Mouse (Mus musculus): ENCODE measurements around the gene Znhit2. TPM values are rescaled to one million over a fixed set of nuclear protein-coding genes. Genes with fewer than 3 reads are reported as not detected.

Znhit2 gene
- polyA plus RNA-seq, 1 experiment, result 69.6 TPM

DNA sequence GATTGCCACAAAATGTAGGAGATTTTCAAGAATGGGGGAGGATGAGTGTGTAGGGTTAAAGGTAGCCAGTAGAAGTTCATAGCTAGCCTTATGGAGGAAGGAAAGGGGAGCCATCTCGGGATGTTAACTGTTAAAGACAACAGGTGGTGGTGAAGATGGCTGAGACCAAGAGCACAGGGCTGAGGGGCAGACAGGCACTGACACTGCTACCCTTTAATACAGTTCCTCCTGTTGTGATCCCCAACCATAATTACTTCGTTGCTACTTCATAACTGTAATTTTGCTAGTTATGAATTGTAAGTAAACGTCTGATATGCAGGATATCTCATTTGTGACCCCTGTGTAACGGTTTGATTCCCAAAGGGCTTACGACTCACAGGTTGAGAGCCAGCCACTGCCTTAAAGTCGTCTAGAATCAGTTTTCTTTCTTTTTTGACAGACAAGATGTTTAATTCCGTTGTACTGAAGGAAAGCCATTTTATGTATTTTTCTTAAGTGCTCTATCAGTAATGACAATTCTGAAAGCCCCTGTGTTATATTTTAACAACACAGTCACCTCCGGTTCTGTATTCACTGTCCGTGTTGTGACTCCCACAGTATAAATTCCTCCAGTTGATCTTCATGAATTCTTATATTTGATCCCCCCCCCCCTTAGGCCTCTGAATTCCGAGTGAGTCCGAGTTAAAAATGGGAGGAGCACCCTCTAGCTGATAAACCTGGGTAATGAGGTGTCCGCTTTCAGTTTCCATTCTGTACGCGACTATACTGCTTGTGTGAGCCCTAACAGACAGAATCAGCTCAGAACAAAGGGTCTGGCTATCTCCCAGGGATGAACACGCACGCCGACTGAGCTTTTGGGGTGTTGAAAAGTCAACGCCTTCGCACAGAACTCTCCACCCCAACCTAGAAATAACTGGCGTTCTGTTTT lies 15.4 kb upstream of the Znhit2 start:
- whole genome bisulfite sequencing, result 9% methylated on average over 20 of the region's 20 CpGs
- no peak for DNase-seq
- Histone ChIP-seq H3K27me3 (ENCODE audit: control insufficient read depth, insufficient read depth, low read length) (no peaks in the 10 kb centered on the region), H3K36me3 (ENCODE audit: control insufficient read depth, insufficient read depth, low read length) (peaks cover 15% of the 10 kb centered on the region), H3K27ac (ENCODE audit: control insufficient read depth, insufficient read depth, low read length) (peak overlapping the region; percentile 92), H3K4me1 (replicated peaks; ENCODE audit: control insufficient read depth, insufficient read depth, low read length) (peaks cover 14% of the 10 kb centered on the region), H3K4me3 (ENCODE audit: control insufficient read depth, insufficient read depth, low read length) (peak overlapping the region; percentile 65)
- no peak for TF ChIP-seq CTCF (IDR thresholded peaks at IDR 0.05; ENCODE audit: borderline replicate concordance, control insufficient read depth, extremely low read depth, insufficient read depth, low read length, poor library complexity)
- TF ChIP-seq POLR2A (IDR thresholded peaks at IDR 0.05; ENCODE audit: control insufficient read depth, extremely low read depth, insufficient read depth, low read length, poor library complexity), result no peak

DNA sequence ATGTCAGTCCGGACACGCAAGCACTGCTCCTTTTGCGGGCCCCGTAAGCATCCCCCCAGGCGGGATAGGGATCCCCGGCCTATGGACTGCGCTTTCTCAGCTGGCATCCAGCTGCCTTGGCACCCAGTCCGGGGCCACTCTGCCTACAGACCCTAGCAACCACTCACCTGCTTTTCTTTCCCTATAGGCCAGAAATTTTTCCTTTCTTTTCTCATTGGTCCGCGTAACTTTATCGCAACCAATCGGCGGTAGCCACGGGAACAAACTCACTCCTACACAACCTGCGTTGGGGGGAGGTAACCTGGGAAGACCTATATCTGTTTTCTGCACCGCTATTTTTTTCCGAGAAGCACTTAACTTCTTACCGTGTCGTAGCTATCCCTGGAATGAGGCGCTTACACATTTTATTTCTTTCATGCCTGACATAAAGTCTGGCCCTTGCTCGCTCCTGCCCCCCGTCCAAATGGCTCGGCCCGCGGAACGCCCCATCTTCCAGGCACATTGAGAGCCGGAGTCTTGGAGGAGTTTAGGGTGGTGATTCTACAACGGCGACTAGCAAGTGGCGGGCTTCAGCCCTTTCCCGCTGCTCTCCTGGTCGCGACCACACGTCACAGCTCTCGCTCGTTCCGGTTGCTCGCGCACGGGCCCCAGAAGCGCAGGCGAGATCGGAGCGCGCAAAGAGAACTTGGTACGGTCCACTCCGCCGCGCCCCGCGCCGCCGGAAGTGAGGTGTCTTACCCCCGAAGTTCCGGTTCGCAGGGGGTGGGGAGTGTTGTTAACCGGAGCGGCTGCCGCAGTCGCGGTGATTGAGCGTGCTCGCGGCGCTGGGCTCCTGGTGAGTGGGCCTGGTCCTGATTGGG lies 14.5 kb upstream of the Znhit2 start, which contains the start of gene Syvn1:
TSS of gene Syvn1 (plus strand) at position 283 of the 860 bp plus-strand sequence.
- Histone ChIP-seq H3K4me3 (ENCODE audit: control insufficient read depth, insufficient read depth, low read length) (peak within 1 kb of the TSS; percentile 65), H3K36me3 (ENCODE audit: control insufficient read depth, insufficient read depth, low read length) (peaks cover 23% of the 10 kb centered on the region)
- TF ChIP-seq CTCF (IDR thresholded peaks at IDR 0.05; ENCODE audit: borderline replicate concordance, control insufficient read depth, extremely low read depth, insufficient read depth, low read length, poor library complexity) (no peak), POLR2A (IDR thresholded peaks at IDR 0.05; ENCODE audit: control insufficient read depth, extremely low read depth, insufficient read depth, low read length, poor library complexity) (peak; percentile 90)

DNA sequence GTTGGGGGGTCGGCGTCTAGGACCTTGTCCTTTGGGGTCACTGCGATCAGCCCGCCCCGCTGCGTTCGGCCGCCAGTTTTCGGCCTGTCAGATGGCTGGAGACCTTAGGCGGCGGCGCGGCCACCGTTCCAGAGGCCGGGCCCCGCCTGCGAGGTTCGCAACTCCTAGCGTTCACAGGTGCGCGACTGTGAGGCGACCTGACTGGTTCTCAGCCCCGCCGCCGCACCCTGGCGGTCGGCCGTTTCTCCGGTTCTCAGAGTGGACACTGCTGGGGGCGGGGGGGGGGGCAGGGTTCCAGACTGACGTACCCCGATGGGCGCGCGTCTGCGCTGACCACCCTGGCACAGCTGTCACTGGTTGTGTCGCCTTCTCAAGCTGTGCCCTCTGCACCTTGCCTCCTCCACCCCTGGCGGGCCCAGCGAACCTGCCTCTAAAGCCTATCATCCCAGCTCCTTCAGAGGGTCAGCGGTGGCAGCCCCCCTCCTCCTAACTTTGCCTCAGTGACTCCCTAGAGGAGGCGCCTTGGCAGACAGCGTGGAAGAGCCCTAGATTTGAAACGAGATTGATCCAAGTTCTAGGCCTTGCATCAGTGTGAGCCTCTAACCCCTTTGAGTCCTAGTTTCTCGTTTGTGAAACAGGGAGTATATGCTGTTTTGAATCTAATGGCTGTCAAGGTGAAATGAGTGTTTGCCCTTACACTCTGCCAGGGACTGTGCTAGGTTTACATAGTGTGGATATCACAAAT lies 13.7 kb upstream of the Znhit2 start:
- TF ChIP-seq CTCF (IDR thresholded peaks at IDR 0.05; ENCODE audit: borderline replicate concordance, control insufficient read depth, extremely low read depth, insufficient read depth, low read length, poor library complexity), result no peak
- no peak for TF ChIP-seq POLR2A (IDR thresholded peaks at IDR 0.05; ENCODE audit: control insufficient read depth, extremely low read depth, insufficient read depth, low read length, poor library complexity)
- peak overlapping the region; percentile 65 for H3K4me3 ChIP-seq (ENCODE audit: control insufficient read depth, insufficient read depth, low read length)
- 1% methylated on average over 44 of the region's 44 CpGs for WGBS
- peaks cover 31% of the 10 kb centered on the region for H3K36me3 ChIP-seq (ENCODE audit: control insufficient read depth, insufficient read depth, low read length)
- no peaks in the 10 kb centered on the region for H3K27me3 ChIP-seq (ENCODE audit: control insufficient read depth, insufficient read depth, low read length)
- H3K27ac ChIP-seq (ENCODE audit: control insufficient read depth, insufficient read depth, low read length), result peak overlapping the region; percentile 19; the same call in 1 of the 2 replicates
- DNase-seq, result no peak
- peaks cover 14% of the 10 kb centered on the region for H3K4me1 ChIP-seq (replicated peaks; ENCODE audit: control insufficient read depth, insufficient read depth, low read length)

More for the DNA sequence above, 14.5 kb upstream of the Znhit2 start, which contains the start of gene Syvn1:
- Histone ChIP-seq H3K4me1 (replicated peaks; ENCODE audit: control insufficient read depth, insufficient read depth, low read length) (peaks cover 14% of the 10 kb centered on the region), H3K27me3 (ENCODE audit: control insufficient read depth, insufficient read depth, low read length) (no peaks in the 10 kb centered on the region), H3K27ac (ENCODE audit: control insufficient read depth, insufficient read depth, low read length) (peak within 1 kb of the TSS; percentile 92)
- DNase-seq, result peak; percentile 88
- WGBS, result under 1% methylated on average over 65 of the region's 65 CpGs

DNA sequence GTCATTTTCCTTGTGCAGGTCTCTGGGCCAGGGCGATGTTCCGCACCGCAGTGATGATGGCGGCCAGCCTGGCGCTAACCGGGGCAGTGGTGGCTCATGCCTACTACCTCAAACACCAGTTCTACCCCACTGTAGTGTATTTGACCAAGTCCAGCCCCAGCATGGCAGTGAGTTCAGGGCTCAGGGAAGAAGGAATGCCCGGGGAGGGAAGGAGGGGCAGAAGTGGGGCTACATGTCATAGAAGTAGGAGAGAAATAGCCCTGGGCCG lies 13.2 kb upstream of the Znhit2 start:
- Histone ChIP-seq H3K36me3 (ENCODE audit: control insufficient read depth, insufficient read depth, low read length) (peaks cover 36% of the 10 kb centered on the region), H3K4me3 (ENCODE audit: control insufficient read depth, insufficient read depth, low read length) (peak overlapping the region; percentile 65; the same call in 1 of the 2 replicates), H3K27me3 (ENCODE audit: control insufficient read depth, insufficient read depth, low read length) (no peaks in the 10 kb centered on the region), H3K27ac (ENCODE audit: control insufficient read depth, insufficient read depth, low read length) (no peak overlapping the region), H3K4me1 (replicated peaks; ENCODE audit: control insufficient read depth, insufficient read depth, low read length) (peaks cover 14% of the 10 kb centered on the region)
- no peak for DNase-seq
- TF ChIP-seq CTCF (IDR thresholded peaks at IDR 0.05; ENCODE audit: borderline replicate concordance, control insufficient read depth, extremely low read depth, insufficient read depth, low read length, poor library complexity), result no peak
- TF ChIP-seq POLR2A (IDR thresholded peaks at IDR 0.05; ENCODE audit: control insufficient read depth, extremely low read depth, insufficient read depth, low read length, poor library complexity), result no peak
- WGBS, result 90% methylated on average over 8 of the region's 8 CpGs

DNA sequence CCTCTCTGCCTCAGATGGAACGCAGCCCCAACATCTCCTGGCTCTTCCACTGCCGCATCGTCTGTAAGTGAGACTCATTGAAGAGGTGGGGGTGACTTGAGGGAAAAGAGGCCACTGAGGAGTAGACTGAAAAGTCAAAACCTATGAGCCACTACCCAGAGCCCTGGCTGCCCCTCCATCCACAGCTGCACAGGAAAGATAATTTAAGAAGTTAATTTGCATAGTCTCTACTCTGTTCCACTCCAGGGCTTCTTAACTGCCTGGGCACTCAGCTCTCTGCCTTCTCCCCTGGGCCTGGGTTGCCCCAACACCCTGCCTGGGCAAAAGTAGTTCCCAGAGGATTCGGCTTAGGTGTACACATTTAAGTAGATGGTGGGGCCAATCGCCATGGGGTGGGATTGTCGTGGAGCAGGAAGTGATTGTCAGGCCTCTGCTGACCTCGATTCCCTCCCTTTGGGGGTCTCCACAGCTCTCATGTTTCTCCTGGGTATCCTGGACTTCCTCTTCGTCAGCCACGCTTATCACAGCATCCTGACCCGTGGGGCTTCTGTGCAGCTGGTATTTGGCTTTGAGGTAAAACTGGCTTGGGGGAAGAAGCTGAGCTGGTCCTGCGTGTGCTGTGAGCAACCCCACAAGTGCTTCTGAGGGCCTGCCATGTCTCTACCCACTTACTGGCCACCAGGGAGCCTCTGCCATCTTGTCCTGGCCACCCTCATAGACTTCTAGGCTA lies 12.1 kb upstream of the Znhit2 start:
- peaks cover 46% of the 10 kb centered on the region for H3K36me3 ChIP-seq (ENCODE audit: control insufficient read depth, insufficient read depth, low read length)
- H3K4me3 ChIP-seq (ENCODE audit: control insufficient read depth, insufficient read depth, low read length), result no peak overlapping the region
- H3K4me1 ChIP-seq (replicated peaks; ENCODE audit: control insufficient read depth, insufficient read depth, low read length), result peaks cover 14% of the 10 kb centered on the region
- no peak for DNase-seq
- 87% methylated on average over 11 of the region's 11 CpGs for WGBS
- no peak overlapping the region for H3K27ac ChIP-seq (ENCODE audit: control insufficient read depth, insufficient read depth, low read length)
- no peaks in the 10 kb centered on the region for H3K27me3 ChIP-seq (ENCODE audit: control insufficient read depth, insufficient read depth, low read length)
- TF ChIP-seq POLR2A (IDR thresholded peaks at IDR 0.05; ENCODE audit: control insufficient read depth, extremely low read depth, insufficient read depth, low read length, poor library complexity) (no peak), CTCF (IDR thresholded peaks at IDR 0.05; ENCODE audit: borderline replicate concordance, control insufficient read depth, extremely low read depth, insufficient read depth, low read length, poor library complexity) (no peak)
